Mouse (Mus musculus) kidney, embryonic 15.5 days (tissue): ENCODE measurements at regions not wholly inside any gene's neighbourhood (a gene's known extent, or its start where the extent isn't known, plus 50 kb on each side); places are given as distances from the start of the nearest gene placed in this dataset.

Source experiments
- ATAC-seq: fragments of 200-750 bp; cut with Nextera tagmentation; replicated peaks from 2 replicates; pipeline ENCODE4 v1.8.0; 2017; ENCODE audit warnings: moderate TSS enrichment; ENCODE audit not compliant: low FRiP score
- H3K27ac ChIP-seq: fragments of 300-500 bp; sonication (generic); 2 replicates; pipeline ENCODE4 v1.5.1; 2015; ENCODE audit warnings: mild to moderate bottlenecking, inconsistent platforms
- H3K27me3 ChIP-seq: fragments of 300-500 bp; sonication (generic); 2 replicates; pipeline ENCODE4 v1.6.1; 2015; ENCODE audit warnings: inconsistent platforms
- H3K36me3 ChIP-seq: fragments of 300-500 bp; sonication (generic); 2 replicates; pipeline ENCODE4 v1.6.1; 2015; ENCODE audit warnings: inconsistent platforms
- H3K4me1 ChIP-seq: fragments of 300-500 bp; sonication (generic); 2 replicates; pipeline ENCODE4 v1.6.1; 2015; ENCODE audit warnings: inconsistent platforms
- H3K4me2 ChIP-seq: fragments of 300-500 bp; sonication (generic); 2 replicates; pipeline ENCODE4 v1.6.1; 2015; ENCODE audit warnings: moderate library complexity, mild to moderate bottlenecking, inconsistent platforms
- H3K4me3 ChIP-seq: fragments of 300-500 bp; sonication (generic); replicated peaks from 2 replicates; pipeline ENCODE4 v1.5.1; 2015; ENCODE audit warnings: mild to moderate bottlenecking, inconsistent platforms
- H3K9ac ChIP-seq: fragments of 300-500 bp; sonication (generic); 2 replicates; pipeline ENCODE4 v1.6.1; 2015; ENCODE audit warnings: mild to moderate bottlenecking, inconsistent platforms
- H3K9me3 ChIP-seq: fragments of 300-500 bp; sonication (generic); replicated peaks from 2 replicates; pipeline ENCODE4 v1.6.1; 2016; ENCODE audit warnings: inconsistent platforms
- WGBS: fragments of 180-500 bp; shearing (Covaris S2); methylation state at CpG from one replicate; pipeline ENCODE4 v1.1.7; 2015; ENCODE audit warnings: mixed read lengths; 5-methylcytosine and 5-hydroxymethylcytosine counted together

GRCm38 (mm10) chr13:25729327-25729892 lies 459.1 kb upstream of the Nrsn1 start:
- H3K27me3 ChIP-seq: no peaks in the 10 kb centered on the region
- H3K27ac ChIP-seq: no peak overlapping the region
- WGBS: 45% methylated on average over 3 of the region's 3 CpGs
- no peak overlapping the region for H3K4me3 ChIP-seq
- H3K9me3 ChIP-seq: no peaks in the 10 kb centered on the region
- no peak overlapping the region for H3K4me2 ChIP-seq
- H3K9ac ChIP-seq: no peak overlapping the region
- peaks cover 7% of the 10 kb centered on the region; the same call in 1 of the 2 replicates for H3K4me1 ChIP-seq
- H3K36me3 ChIP-seq: no peaks in the 10 kb centered on the region
- ATAC-seq: no peak

- no peak overlapping the region for H3K27ac ChIP-seq
- WGBS: 44% methylated on average over 1 of the region's 1 CpGs
- H3K36me3 ChIP-seq: no peaks in the 10 kb centered on the region
- H3K4me3 ChIP-seq: no peak overlapping the region
- no peak overlapping the region for H3K4me2 ChIP-seq
- H3K27me3 ChIP-seq: no peaks in the 10 kb centered on the region
- H3K4me1 ChIP-seq: peaks cover 14% of the 10 kb centered on the region; the same call in 1 of the 2 replicates
- no peaks in the 10 kb centered on the region for H3K9me3 ChIP-seq
- no peak; the same call in 1 of the 2 replicates for ATAC-seq
- no peak overlapping the region for H3K9ac ChIP-seq
Measured at GRCm38 (mm10) chr13:25727504-25728095, 457.3 kb upstream of the Nrsn1 start.

- no peak overlapping the region for H3K9ac ChIP-seq
- ATAC-seq: no peak; the same call in 1 of the 2 replicates
- no peaks in the 10 kb centered on the region for H3K27me3 ChIP-seq
- no peak overlapping the region for H3K4me3 ChIP-seq
- no peaks in the 10 kb centered on the region for H3K36me3 ChIP-seq
- WGBS: 32% methylated on average over 4 of the region's 4 CpGs
- H3K4me1 ChIP-seq: peaks cover 12% of the 10 kb centered on the region; the same call in 1 of the 2 replicates
- 0 out of 2 replicates have a peak overlapping the region, but pooled peaks have one; percentile 1 for H3K27ac ChIP-seq
- H3K9me3 ChIP-seq: no peaks in the 10 kb centered on the region
- no peak overlapping the region for H3K4me2 ChIP-seq
Measured at GRCm38 (mm10) chr13:25722595-25723525, 452.6 kb upstream of the Nrsn1 start.

- Histone ChIP-seq H3K4me2 (no peak overlapping the region), H3K9ac (no peak overlapping the region), H3K9me3 (no peaks in the 10 kb centered on the region), H3K27ac (no peak overlapping the region), H3K4me3 (no peak overlapping the region), H3K36me3 (no peaks in the 10 kb centered on the region), H3K27me3 (no peaks in the 10 kb centered on the region), H3K4me1 (peaks cover 4% of the 10 kb centered on the region; the same call in 1 of the 2 replicates)
- ATAC-seq: no peak
- 43% methylated on average over 4 of the region's 4 CpGs for WGBS
Measured at GRCm38 (mm10) chr13:25700965-25701364, 430.7 kb upstream of the Nrsn1 start.

GRCm38 (mm10) chr13:25695956-25696355 lies 425.7 kb upstream of the Nrsn1 start:
- Histone ChIP-seq H3K9me3 (no peaks in the 10 kb centered on the region), H3K9ac (no peak overlapping the region), H3K27me3 (no peaks in the 10 kb centered on the region), H3K27ac (no peak overlapping the region), H3K4me3 (no peak overlapping the region), H3K36me3 (no peaks in the 10 kb centered on the region), H3K4me1 (no peaks in the 10 kb centered on the region), H3K4me2 (no peak overlapping the region)
- no peak for ATAC-seq
- 78% methylated on average over 1 of the region's 1 CpGs for WGBS

GRCm38 (mm10) chr13:25695017-25695604 lies 424.8 kb upstream of the Nrsn1 start:
- H3K27me3 ChIP-seq: no peaks in the 10 kb centered on the region
- H3K4me2 ChIP-seq: no peak overlapping the region

GRCm38 (mm10) chr13:25678221-25678735 lies 408.0 kb upstream of the Nrsn1 start:
- 70% methylated on average over 2 of the region's 2 CpGs for WGBS

More at GRCm38 (mm10) chr13:25695017-25695604, 424.8 kb upstream of the Nrsn1 start:
- ATAC-seq: no peak
- no peak overlapping the region for H3K27ac ChIP-seq
- 73% methylated on average over 14 of the region's 14 CpGs for WGBS
- H3K9me3 ChIP-seq: no peaks in the 10 kb centered on the region
- no peaks in the 10 kb centered on the region for H3K4me1 ChIP-seq
- no peak overlapping the region for H3K4me3 ChIP-seq
- no peak overlapping the region for H3K9ac ChIP-seq
- H3K36me3 ChIP-seq: no peaks in the 10 kb centered on the region

GRCm38 (mm10) chr13:25675208-25675607 lies 404.9 kb upstream of the Nrsn1 start:
- Histone ChIP-seq H3K36me3 (no peaks in the 10 kb centered on the region), H3K27me3 (no peaks in the 10 kb centered on the region), H3K4me2 (no peak overlapping the region), H3K27ac (no peak overlapping the region), H3K9me3 (no peaks in the 10 kb centered on the region), H3K4me3 (no peak overlapping the region), H3K9ac (no peak overlapping the region), H3K4me1 (no peaks in the 10 kb centered on the region)
- ATAC-seq: no peak
- 85% methylated on average over 6 of the region's 6 CpGs for WGBS

More at GRCm38 (mm10) chr13:25678221-25678735, 408.0 kb upstream of the Nrsn1 start:
- no peaks in the 10 kb centered on the region for H3K36me3 ChIP-seq
- H3K9me3 ChIP-seq: no peaks in the 10 kb centered on the region
- H3K27ac ChIP-seq: no peak overlapping the region
- H3K4me3 ChIP-seq: no peak overlapping the region
- H3K4me1 ChIP-seq: no peaks in the 10 kb centered on the region
- ATAC-seq: no peak
- H3K27me3 ChIP-seq: no peaks in the 10 kb centered on the region
- no peak overlapping the region for H3K9ac ChIP-seq
- no peak overlapping the region for H3K4me2 ChIP-seq

- no peak for ATAC-seq
- Histone ChIP-seq H3K4me1 (no peaks in the 10 kb centered on the region), H3K9me3 (no peaks in the 10 kb centered on the region), H3K27ac (no peak overlapping the region), H3K4me3 (no peak overlapping the region), H3K4me2 (no peak overlapping the region), H3K36me3 (no peaks in the 10 kb centered on the region), H3K27me3 (no peaks in the 10 kb centered on the region), H3K9ac (no peak overlapping the region)
- 86% methylated on average over 3 of the region's 3 CpGs for whole genome bisulfite sequencing
Measured at GRCm38 (mm10) chr13:25666022-25666421, 395.7 kb upstream of the Nrsn1 start.

GRCm38 (mm10) chr13:25664963-25665606 lies 394.8 kb upstream of the Nrsn1 start:
- no peaks in the 10 kb centered on the region for H3K4me1 ChIP-seq
- ATAC-seq: no peak
- H3K27me3 ChIP-seq: no peaks in the 10 kb centered on the region
- H3K4me2 ChIP-seq: no peak overlapping the region
- no peaks in the 10 kb centered on the region for H3K9me3 ChIP-seq
- H3K9ac ChIP-seq: no peak overlapping the region
- WGBS: 75% methylated on average over 2 of the region's 2 CpGs
- H3K27ac ChIP-seq: no peak overlapping the region
- no peak overlapping the region for H3K4me3 ChIP-seq
- H3K36me3 ChIP-seq: no peaks in the 10 kb centered on the region

- Histone ChIP-seq H3K36me3 (no peaks in the 10 kb centered on the region), H3K27ac (no peak overlapping the region), H3K9me3 (no peaks in the 10 kb centered on the region), H3K4me3 (no peak overlapping the region), H3K27me3 (no peaks in the 10 kb centered on the region), H3K4me1 (no peaks in the 10 kb centered on the region), H3K9ac (no peak overlapping the region), H3K4me2 (no peak overlapping the region)
- no peak for ATAC-seq
- 88% methylated on average over 1 of the region's 1 CpGs for WGBS
Measured at GRCm38 (mm10) chr13:25648430-25648786, 378.1 kb upstream of the Nrsn1 start.
